Mouse (Mus musculus) retina, postnatal 7 days (tissue): Measurements from ENCODE around the gene Ubl7.

Experiments used
- DNase-seq: peaks from one replicate; pipeline ENCODE4 v3.0.0-alpha.2; 2012; ENCODE audit warnings: low read depth, low spot score

The Ubl7 gene

GRCm38 (mm10) chr9:57948333-57948931, 37.7 kb downstream of the Ubl7 start:
- no peak for DNase-seq

- DNase-seq: no peak
Measured at GRCm38 (mm10) chr9:57949102-57949704, 38.4 kb downstream of the Ubl7 start.

GRCm38 (mm10) chr9:57949879-57950278, 39.1 kb downstream of the Ubl7 start:
- no peak for DNase-seq

GRCm38 (mm10) chr9:57950519-57950918, 39.7 kb downstream of the Ubl7 start:
- DNase-seq: no peak

- no peak for DNase-seq
Measured at GRCm38 (mm10) chr9:57951993-57952392, 41.2 kb downstream of the Ubl7 start.

- DNase-seq: no peak
Measured at GRCm38 (mm10) chr9:57954962-57955744, 44.4 kb downstream of the Ubl7 start.

- no peak for DNase-seq
Measured at GRCm38 (mm10) chr9:57955764-57956163, 45.0 kb downstream of the Ubl7 start.

- no peak for DNase-seq
Measured at GRCm38 (mm10) chr9:57956196-57956837, 45.5 kb downstream of the Ubl7 start.

GRCm38 (mm10) chr9:57956838-57957236, 46.1 kb downstream of the Ubl7 start:
- DNase-seq: no peak

- no peak for DNase-seq
Measured at GRCm38 (mm10) chr9:57958615-57959014, 47.8 kb downstream of the Ubl7 start.

GRCm38 (mm10) chr9:57959399-57959798, 48.6 kb downstream of the Ubl7 start:
- no peak for DNase-seq

GRCm38 (mm10) chr9:57959886-57960866, 49.4 kb downstream of the Ubl7 start:
- DNase-seq: no peak

- DNase-seq: no peak
Measured at GRCm38 (mm10) chr9:57961226-57961625, 50.4 kb downstream of the Ubl7 start.

GRCm38 (mm10) chr9:57961863-57962778, 51.3 kb downstream of the Ubl7 start:
- no peak for DNase-seq

GRCm38 (mm10) chr9:57963249-57963997, 52.6 kb downstream of the Ubl7 start:
- DNase-seq: no peak

GRCm38 (mm10) chr9:57963998-57964395, 53.2 kb downstream of the Ubl7 start:
- no peak for DNase-seq

GRCm38 (mm10) chr9:57964528-57965250, 53.9 kb downstream of the Ubl7 start:
- no peak for DNase-seq

- no peak for DNase-seq
Measured at GRCm38 (mm10) chr9:57965281-57966185, 54.8 kb downstream of the Ubl7 start.
